27 mouse cellular contexts compared by ENCODE assay signal in the genomic region with DNA sequence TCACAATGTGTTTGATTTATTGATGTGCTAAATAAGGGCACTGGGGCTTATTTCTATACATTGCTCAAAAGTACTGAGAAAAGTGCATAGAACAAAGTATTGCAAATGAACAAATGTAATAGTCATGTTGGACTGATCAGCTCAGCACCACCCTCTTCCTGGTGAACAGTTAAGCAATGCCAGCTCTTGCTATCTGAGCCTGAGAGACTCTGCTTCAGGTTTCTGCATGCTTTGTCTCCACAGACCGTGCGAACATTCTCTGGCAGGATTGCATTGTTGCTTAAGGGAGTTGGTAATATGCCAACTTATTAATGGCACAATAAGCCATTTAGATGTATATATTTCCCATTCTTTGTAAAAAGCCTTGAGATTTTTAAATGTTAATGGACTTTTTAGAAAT.
DNase-seq lines count a peak whose midpoint lies in the region; ATAC-seq and TF ChIP-seq lines count a peak whose summit lies in the region.
"Had no signal": no experiment of that assay in that cellular context is flagged by ENCODE, and none has a peak within 500 bp of the region (broad histone marks: within the 10 kb centered on the region; RNA-seq: fewer than 3 reads in every experiment).

No protein-coding gene starts in this region.

- WGBS in hindbrain, postnatal 0 days, result 35% methylated on average over 2 of the region's 2 CpGs
- WGBS in hindbrain, embryonic 13.5 days, result 64% methylated on average over 2 of the region's 2 CpGs
- WGBS in lung, postnatal 0 days, result 29% methylated on average over 2 of the region's 2 CpGs
- 44% methylated on average over 2 of the region's 2 CpGs for WGBS in embryonic facial prominence, embryonic 14.5 days

- no peaks in the 10 kb centered on the region for H3K27me3 ChIP-seq in hindbrain, postnatal 0 days (ENCODE audit: insufficient read depth, low read length)
- H3K27me3 ChIP-seq in hindbrain, embryonic 13.5 days, result no peaks in the 10 kb centered on the region
- no peaks in the 10 kb centered on the region for H3K27me3 ChIP-seq in lung, postnatal 0 days (replicated peaks; ENCODE audit: insufficient read depth, low read length)
- H3K27me3 ChIP-seq in embryonic facial prominence, embryonic 14.5 days (replicated peaks; ENCODE audit: control insufficient read depth, insufficient read depth, low read length), result no peaks in the 10 kb centered on the region
- H3K27me3 ChIP-seq: heart, embryonic 15.5 days; hindbrain, embryonic 15.5 days; intestine, embryonic 15.5 days; limb, embryonic 15.5 days; liver, embryonic 15.5 days; megakaryocyte, embryonic 14.5 days; midbrain, embryonic 15.5 days; stomach, embryonic 15.5 days had no signal

- TF ChIP-seq CTCF in hindbrain, postnatal 0 days (IDR thresholded peaks at IDR 0.05; ENCODE audit: low read depth), result no peak
- TF ChIP-seq CTCF in lung, postnatal 0 days (IDR thresholded peaks at IDR 0.05), result no peak

- H3K4me1 ChIP-seq in hindbrain, postnatal 0 days (ENCODE audit: insufficient read depth, low read length), result no peaks in the 10 kb centered on the region
- no peaks in the 10 kb centered on the region for H3K4me1 ChIP-seq in hindbrain, embryonic 13.5 days (replicated peaks)
- H3K4me1 ChIP-seq in lung, postnatal 0 days (ENCODE audit: insufficient read depth, low read depth, low read length), result no peaks in the 10 kb centered on the region
- no peaks in the 10 kb centered on the region for H3K4me1 ChIP-seq in embryonic facial prominence, embryonic 14.5 days (ENCODE audit: control insufficient read depth, insufficient read depth, low read length)
- H3K4me1 ChIP-seq: heart, embryonic 10.5 days; heart, embryonic 15.5 days; hindbrain, embryonic 15.5 days; intestine, embryonic 15.5 days; limb, embryonic 15.5 days; liver, embryonic 15.5 days; midbrain, embryonic 15.5 days; stomach, embryonic 15.5 days had no signal

- H3K4me2 ChIP-seq in hindbrain, postnatal 0 days (ENCODE audit: low read depth, low read length), result no peak overlapping the region
- H3K4me2 ChIP-seq in hindbrain, embryonic 13.5 days, result no peak overlapping the region
- no peak overlapping the region for H3K4me2 ChIP-seq in lung, postnatal 0 days (replicated peaks; ENCODE audit: low read depth, low read length)
- H3K4me2 ChIP-seq in embryonic facial prominence, embryonic 14.5 days (ENCODE audit: low read depth, low read length), result no peak overlapping the region
- H3K4me2 ChIP-seq: heart, embryonic 15.5 days; hindbrain, embryonic 15.5 days; intestine, embryonic 15.5 days; limb, embryonic 15.5 days; liver, embryonic 15.5 days; midbrain, embryonic 15.5 days; stomach, embryonic 15.5 days had no signal

- ATAC-seq in hindbrain, postnatal 0 days, result no peak
- no peak for ATAC-seq in hindbrain, embryonic 13.5 days (ENCODE audit: low FRiP score)
- no peak for ATAC-seq in lung, postnatal 0 days
- peak; percentile 92; the same call in 1 of the 2 replicates for ATAC-seq in embryonic facial prominence, embryonic 14.5 days (ENCODE audit: low read depth)
- ATAC-seq: intestine, embryonic 15.5 days; midbrain, embryonic 15.5 days had no signal

- H3K9ac ChIP-seq in hindbrain, postnatal 0 days (replicated peaks; ENCODE audit: low read length), result no peak overlapping the region
- H3K9ac ChIP-seq in hindbrain, embryonic 13.5 days, result no peak overlapping the region
- H3K9ac ChIP-seq in lung, postnatal 0 days (replicated peaks; ENCODE audit: low read depth), result no peak overlapping the region
- H3K9ac ChIP-seq in embryonic facial prominence, embryonic 14.5 days (ENCODE audit: low read depth, low read length), result no peak overlapping the region
- H3K9ac ChIP-seq: heart, embryonic 15.5 days; hindbrain, embryonic 15.5 days; intestine, embryonic 15.5 days; limb, embryonic 15.5 days; liver, embryonic 15.5 days; midbrain, embryonic 15.5 days; stomach, embryonic 15.5 days had no signal

- no peak overlapping the region for H3K4me3 ChIP-seq in hindbrain, postnatal 0 days (ENCODE audit: low read length)
- H3K4me3 ChIP-seq in hindbrain, embryonic 13.5 days, result no peak overlapping the region
- H3K4me3 ChIP-seq in lung, postnatal 0 days (ENCODE audit: low read depth, low read length), result no peak overlapping the region
- H3K4me3 ChIP-seq in embryonic facial prominence, embryonic 14.5 days (ENCODE audit: low read depth, low read length), result no peak overlapping the region
- H3K4me3 ChIP-seq: heart, embryonic 10.5 days; heart, embryonic 15.5 days; hindbrain, embryonic 15.5 days; intestine, embryonic 15.5 days; limb, embryonic 15.5 days; liver, embryonic 15.5 days; megakaryocyte, embryonic 14.5 days; midbrain, embryonic 15.5 days; stomach, embryonic 15.5 days had no signal

- H3K36me3 ChIP-seq in hindbrain, postnatal 0 days (ENCODE audit: insufficient read depth, low read length), result no peaks in the 10 kb centered on the region
- no peaks in the 10 kb centered on the region for H3K36me3 ChIP-seq in hindbrain, embryonic 13.5 days
- no peaks in the 10 kb centered on the region for H3K36me3 ChIP-seq in lung, postnatal 0 days (ENCODE audit: insufficient read depth, low read length)
- no peaks in the 10 kb centered on the region for H3K36me3 ChIP-seq in embryonic facial prominence, embryonic 14.5 days (ENCODE audit: control insufficient read depth, insufficient read depth, low read length)
- H3K36me3 ChIP-seq: heart, embryonic 10.5 days; heart, embryonic 15.5 days; hindbrain, embryonic 15.5 days; intestine, embryonic 15.5 days; limb, embryonic 15.5 days; liver, embryonic 15.5 days; midbrain, embryonic 15.5 days; stomach, embryonic 15.5 days had no signal

- no peak for TF ChIP-seq EP300 in lung, postnatal 0 days (IDR thresholded peaks at IDR 0.05)

- no peak overlapping the region for H3K27ac ChIP-seq in hindbrain, postnatal 0 days
- H3K27ac ChIP-seq in hindbrain, embryonic 13.5 days, result no peak overlapping the region
- no peak overlapping the region for H3K27ac ChIP-seq in lung, postnatal 0 days (ENCODE audit: low read length)
- H3K27ac ChIP-seq in embryonic facial prominence, embryonic 14.5 days (replicated peaks; ENCODE audit: low read depth, low read length), result no peak overlapping the region
- H3K27ac ChIP-seq: heart, embryonic 10.5 days; heart, embryonic 15.5 days; hindbrain, embryonic 15.5 days; intestine, embryonic 15.5 days; kidney, postnatal 0 days; limb, embryonic 15.5 days; liver, embryonic 15.5 days; midbrain, embryonic 15.5 days; stomach, embryonic 15.5 days had no signal

- no peaks in the 10 kb centered on the region for H3K9me3 ChIP-seq in hindbrain, postnatal 0 days (ENCODE audit: low read length)
- H3K9me3 ChIP-seq in hindbrain, embryonic 13.5 days, result no peaks in the 10 kb centered on the region
- H3K9me3 ChIP-seq in lung, postnatal 0 days (ENCODE audit: low read length), result no peaks in the 10 kb centered on the region
- H3K9me3 ChIP-seq in embryonic facial prominence, embryonic 14.5 days (ENCODE audit: control insufficient read depth, low read length), result no peaks in the 10 kb centered on the region
- H3K9me3 ChIP-seq: heart, embryonic 10.5 days; heart, embryonic 15.5 days; hindbrain, embryonic 15.5 days; intestine, embryonic 15.5 days; limb, embryonic 15.5 days; liver, embryonic 15.5 days; megakaryocyte, embryonic 14.5 days; midbrain, embryonic 15.5 days; stomach, embryonic 15.5 days had no signal

- DNase-seq in hindbrain, postnatal 0 days (ENCODE audit: low spot score), result peak; percentile 16
- peak; percentile 14 for DNase-seq in lung, postnatal 0 days (ENCODE audit: low spot score)
- DNase-seq in lung, postnatal 25 days (ENCODE audit: low spot score), result no peak
- DNase-seq in embryonic facial prominence, embryonic 14.5 days (ENCODE audit: low spot score), result peak; percentile 77
- DNase-seq in cerebellum, postnatal 36 days, result no peak
- DNase-seq: adrenal gland, adult 2 months; adrenal gland, postnatal 36 days; B cell, adult 2 months; cerebellum, adult 2 months; cerebellum, postnatal 14 days; gastrocnemius, postnatal 14 days; heart, adult 11 months; kidney, adult 8-10 months; kidney, postnatal 4 days; lung, postnatal 10 days; right cerebral cortex, postnatal 25 days had no signal

Comparison
In these comparisons a context has a peak if more than half of its experiments do, and no peak if none do; other contexts are left out.
1. DNase-seq: peak in hindbrain, postnatal 0 days (single experiment), lung, postnatal 0 days (single experiment) and embryonic facial prominence, embryonic 14.5 days (single experiment); none in lung, postnatal 25 days (single experiment) and cerebellum, postnatal 36 days (0 of 2).